Mouse (Mus musculus) small intestine, adult 2 months (tissue): ENCODE data around the gene Rasgrp1.

Experiments used
- CTCF ChIP-seq: fragments of 200-500 bp; IDR thresholded peaks from 2 replicates; pipeline ENCODE4 v1.5.1; 2012; ENCODE audit warnings: low read depth, mild to moderate bottlenecking, control low read depth, inconsistent platforms, low read length, moderate library complexity, mixed read lengths; ENCODE audit not compliant: insufficient replicate concordance, insufficient read length; ENCODE audit errors: extremely low read depth
- POLR2A ChIP-seq: fragments of 200-500 bp; IDR thresholded peaks from 2 replicates; pipeline ENCODE4 v1.6.1; 2012; ENCODE audit warnings: low read depth, mild to moderate bottlenecking, control low read depth, inconsistent platforms, low read length, moderate library complexity

- TF ChIP-seq CTCF (no peak), POLR2A (no peak)
Measured at GRCm38 (mm10) chr2:117257617-117258016, 85.2 kb downstream of the Rasgrp1 start.
